Mouse (Mus musculus) brain, embryonic 14.5 days (tissue): Measurements from ENCODE around the gene Flad1.

Experiments
- CTCF ChIP-seq: fragments of 200-500 bp; IDR thresholded peaks from 2 replicates; pipeline ENCODE4 v1.5.1; 2012; ENCODE audit warnings: inconsistent platforms, mild to moderate bottlenecking, moderate library complexity, borderline replicate concordance; ENCODE audit not compliant: insufficient read depth, insufficient read length; ENCODE audit errors: extremely low read depth
- POLR2A ChIP-seq: fragments of 200-500 bp; IDR thresholded peaks from 2 replicates; pipeline ENCODE4 v1.6.1; 2012; ENCODE audit warnings: mild to moderate bottlenecking, inconsistent platforms, borderline replicate concordance; ENCODE audit not compliant: poor library complexity, insufficient read depth, insufficient read length, severe bottlenecking; ENCODE audit errors: extremely low read depth

DNA sequence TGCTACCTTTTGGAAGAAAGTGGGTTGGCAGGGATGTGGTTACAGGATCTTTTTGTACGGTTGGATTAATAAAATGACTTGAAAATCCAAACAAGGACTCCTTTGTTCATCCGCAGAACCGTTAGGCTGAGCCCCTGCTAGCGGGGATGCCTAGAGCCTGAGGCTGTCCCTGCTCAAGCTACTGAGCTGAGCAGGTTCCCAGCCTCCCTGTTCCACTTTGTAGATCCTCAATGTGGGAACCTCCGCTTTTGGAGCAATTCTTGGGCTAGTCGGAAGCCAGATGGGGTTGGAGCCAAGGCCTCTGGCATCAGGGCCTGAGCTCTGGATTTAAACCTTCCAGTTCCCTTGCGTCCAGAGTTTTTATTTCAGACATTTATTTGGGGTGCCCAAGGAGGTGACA is 23.4 kb upstream of the Flad1 start:
- no peak for TF ChIP-seq POLR2A
- TF ChIP-seq CTCF = no peak
